Mouse (Mus musculus) olfactory bulb, adult 2 months (tissue): Measurements from ENCODE around the gene Hcrtr2.

Experiments
- CTCF ChIP-seq: fragments of 200-500 bp; IDR thresholded peaks from 2 replicates; pipeline ENCODE4 v1.5.1; 2012; ENCODE audit warnings: low read depth, mild to moderate bottlenecking, low read length, moderate library complexity; ENCODE audit not compliant: insufficient read depth
- POLR2A ChIP-seq: fragments of 200-500 bp; IDR thresholded peaks from 2 replicates; pipeline ENCODE4 v1.6.1; 2012; ENCODE audit warnings: mild to moderate bottlenecking, low read depth, low read length, moderate library complexity; ENCODE audit not compliant: insufficient read depth

DNA sequence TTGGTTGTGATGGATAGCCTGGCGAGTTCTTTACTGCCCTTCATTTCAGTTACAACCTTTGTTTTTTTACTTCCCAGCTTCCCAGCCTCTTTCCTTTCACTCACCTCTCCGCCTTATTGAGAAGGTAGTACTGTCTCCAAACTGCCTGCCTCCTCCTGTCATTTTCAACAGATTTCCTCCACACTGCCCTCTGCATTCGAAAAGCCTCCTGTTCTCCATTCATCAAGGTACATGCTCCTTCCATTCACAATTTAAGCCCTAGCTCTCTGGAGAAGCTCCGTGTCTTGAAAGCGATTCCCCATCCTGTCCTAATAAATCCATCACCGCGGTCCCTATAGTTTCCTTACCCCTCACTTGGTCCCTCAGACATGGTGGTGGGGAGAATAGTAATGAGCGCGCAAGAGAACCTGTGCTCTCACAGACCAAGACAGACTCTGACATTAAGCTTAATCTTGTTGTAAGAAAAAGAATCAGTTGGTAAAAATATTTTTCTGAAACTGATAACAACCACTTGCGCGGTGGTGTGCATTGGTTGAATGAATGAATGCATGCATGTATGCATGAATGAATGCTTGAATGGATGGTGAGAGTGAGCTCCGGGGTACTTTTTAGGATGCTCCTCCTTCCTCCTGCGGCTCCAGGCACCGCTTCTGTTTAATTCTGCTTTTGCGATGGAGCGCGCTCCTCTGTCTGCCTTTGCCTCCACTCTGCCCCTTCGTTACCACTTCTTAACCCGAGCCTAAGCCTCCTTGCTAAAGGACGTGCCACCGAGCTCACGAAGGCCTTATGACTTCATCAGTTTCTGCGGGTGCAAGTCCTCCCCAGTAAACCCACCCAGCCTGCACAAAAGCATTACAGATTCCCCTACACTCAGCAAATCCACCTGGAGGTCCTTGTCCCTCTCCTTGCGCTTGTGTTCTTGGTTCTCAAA is 1.3 kb downstream of the Hcrtr2 start:
- TF ChIP-seq POLR2A = no peak
- TF ChIP-seq CTCF = no peak
